Mouse (Mus musculus): ENCODE measurements around the gene Sstr2.
A peak's percentile ranks its signal among the peaks of the same experiment; 100 is the strongest.

The Sstr2 gene

DNA sequence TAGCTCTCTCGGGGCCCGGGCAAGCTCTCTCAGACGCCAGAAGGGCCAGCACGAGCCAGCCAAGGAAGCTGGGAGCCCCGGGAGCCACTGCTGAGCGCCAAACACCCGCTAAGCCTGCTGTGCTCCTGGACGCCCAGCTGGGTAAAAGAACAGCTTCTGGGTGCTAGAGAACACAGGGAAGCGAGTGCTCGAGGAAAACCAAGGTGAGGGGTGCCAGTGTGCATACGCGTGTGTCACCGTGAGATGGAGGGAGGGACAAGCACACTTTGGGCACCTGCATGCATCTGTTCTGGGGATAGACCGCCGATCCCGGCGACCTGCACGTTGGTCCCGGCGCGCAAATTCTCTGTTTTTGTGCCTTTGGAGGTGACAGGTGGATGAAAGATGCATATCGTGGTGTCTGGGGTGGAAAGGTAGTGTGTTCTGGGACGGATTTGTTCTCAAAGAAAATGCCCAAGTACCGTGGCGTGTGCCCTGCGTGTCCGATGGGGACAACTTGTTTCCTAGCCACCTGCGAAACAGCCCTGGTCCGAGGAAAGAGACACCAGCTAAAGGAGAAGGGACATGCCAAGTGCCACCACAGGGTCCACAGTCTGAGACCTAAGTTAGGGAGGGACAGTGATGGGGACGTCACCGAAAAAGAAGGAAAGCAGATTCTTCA is 408 bp downstream of the Sstr2 start:
- DNase-seq (ENCODE audit: low spot score): no peak

DNA sequence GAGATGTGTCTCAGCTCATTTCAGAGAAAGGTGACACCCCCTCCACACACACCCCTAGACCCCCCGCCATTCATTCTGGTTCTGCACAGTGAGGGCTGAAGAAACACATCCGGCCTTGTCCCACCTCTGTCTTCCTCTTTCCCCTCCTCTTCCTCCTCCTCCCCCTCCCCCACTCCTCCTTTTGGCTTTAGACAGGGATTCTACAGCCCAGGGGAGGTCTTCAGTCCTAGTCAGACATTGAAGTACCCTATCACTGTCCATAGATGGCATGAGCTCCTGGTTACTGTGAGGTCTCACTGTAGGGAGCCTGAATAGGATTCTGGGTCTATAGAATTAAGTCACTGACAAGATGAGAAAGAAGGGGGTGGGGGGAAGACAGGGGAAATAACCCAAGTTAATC is 1.9 kb downstream of the Sstr2 start:
- DNase-seq (ENCODE audit: low spot score): no peak

DNA sequence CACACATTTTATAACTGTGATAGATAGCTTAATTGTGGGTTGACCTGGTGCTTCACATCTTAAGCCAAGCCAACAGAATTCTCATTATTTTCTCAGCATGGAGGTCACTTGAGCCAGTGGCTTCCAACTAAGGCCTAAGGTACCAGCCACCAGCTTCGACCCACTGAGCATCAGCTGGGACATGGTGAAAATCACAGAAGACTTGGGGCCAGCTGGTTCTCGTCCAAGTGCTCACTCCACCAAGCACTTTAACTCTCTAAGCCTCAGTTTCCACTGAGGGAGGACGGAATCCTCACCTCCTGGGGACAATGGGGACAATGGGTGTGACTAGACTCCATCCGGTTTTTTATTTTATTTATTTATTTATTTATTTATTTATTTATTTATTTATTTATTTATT is 2.9 kb downstream of the Sstr2 start:
- DNase-seq (ENCODE audit: low spot score): no peak

DNA sequence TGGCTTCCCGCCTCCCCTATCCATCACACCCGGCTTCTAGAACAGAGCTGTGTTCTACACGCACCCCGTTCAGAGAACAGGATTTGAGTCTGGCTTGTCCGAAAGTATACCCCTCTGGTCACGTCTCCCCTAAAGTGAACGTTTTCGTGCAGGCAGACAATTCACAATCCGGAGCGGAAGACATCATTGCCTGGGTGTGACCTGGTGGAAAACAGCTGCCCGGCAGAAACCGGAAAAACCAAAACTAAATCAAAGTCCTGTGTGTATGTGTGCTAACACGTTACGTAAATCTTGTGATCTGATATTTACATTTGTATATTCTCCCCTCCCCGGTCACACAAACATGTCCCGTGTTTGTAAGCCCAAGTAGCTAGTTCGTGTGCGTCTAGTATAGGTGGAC is 6.3 kb downstream of the Sstr2 start:
- DNase-seq (ENCODE audit: low spot score): no peak

DNA sequence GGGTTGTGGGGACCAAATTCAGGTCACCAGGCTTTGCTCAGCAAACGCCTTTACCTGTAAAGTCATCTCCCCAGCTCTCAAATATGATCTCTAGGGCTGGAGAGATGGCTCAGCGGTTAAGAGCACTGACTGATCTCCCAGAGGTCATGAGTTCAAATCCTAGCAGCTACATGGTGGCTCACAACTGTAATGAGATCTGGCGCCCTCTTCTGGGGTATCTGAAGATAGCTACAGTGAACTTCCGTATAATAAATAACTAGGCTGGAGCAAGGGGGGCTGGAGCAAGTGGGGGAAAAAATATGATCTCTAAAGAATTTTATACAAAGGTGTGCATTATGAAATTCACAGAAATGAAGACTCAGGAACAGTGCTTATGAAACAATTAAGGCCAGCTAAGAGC is 8.6 kb downstream of the Sstr2 start:
- DNase-seq (ENCODE audit: low spot score): no peak

DNA sequence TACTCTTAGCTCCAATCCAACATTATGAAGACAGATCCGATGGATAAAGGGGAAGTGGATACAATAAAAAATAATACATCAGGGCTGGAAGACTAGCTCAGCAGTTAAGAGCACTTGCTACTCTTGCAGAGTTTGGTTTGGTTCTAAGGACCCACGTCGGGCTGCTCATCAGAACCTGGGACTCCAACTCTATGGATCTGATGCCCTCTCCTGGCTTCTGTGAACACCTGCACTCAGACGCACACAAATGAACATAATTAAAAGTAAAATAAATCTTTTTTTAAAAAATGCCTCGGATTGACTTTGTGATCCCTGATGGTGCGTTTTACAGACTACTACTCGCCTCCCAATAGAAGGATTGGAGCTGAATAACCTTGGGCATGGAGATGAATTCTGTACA is 11.5 kb downstream of the Sstr2 start:
- no peak for DNase-seq (ENCODE audit: low spot score)

DNA sequence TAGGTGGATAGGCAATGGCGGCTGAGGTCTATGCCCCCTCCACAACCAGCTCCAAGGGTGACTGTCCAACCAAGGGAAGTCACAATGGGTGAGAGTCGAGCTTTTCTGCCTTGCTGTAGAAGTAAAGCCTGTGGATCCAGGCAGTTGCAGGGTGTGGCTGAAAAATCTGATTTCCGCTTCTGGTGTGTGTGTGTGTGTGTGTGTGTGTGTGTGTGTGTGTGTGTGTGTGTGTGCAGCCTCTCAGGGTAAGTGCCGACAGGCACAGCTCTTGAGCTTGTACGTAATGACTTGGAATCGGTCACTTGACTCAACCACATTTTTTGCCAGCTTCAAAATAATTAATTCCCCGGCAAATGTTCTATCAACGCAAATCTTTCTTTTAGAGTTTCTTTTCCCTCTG is 12.2 kb downstream of the Sstr2 start:
- DNase-seq (ENCODE audit: low spot score): no peak

DNA sequence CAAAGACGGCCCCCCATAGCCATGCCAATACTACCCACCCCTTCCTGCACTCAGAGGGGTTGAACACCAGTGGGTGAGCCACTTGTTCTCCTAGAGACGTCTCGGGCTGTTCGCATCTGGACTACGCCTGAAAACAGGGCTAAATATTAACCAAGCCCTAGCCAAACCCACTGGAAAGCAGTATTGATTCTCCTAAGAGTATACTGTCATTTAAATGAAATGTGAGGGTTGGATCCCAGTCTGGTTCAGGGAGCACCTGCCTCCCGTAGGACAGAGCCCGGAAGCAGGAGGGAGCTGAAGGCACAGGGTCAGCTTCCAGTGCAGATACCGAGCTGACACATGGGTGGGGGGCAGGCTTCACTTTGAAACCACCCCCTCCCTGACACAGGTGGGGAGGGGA is 12.7 kb downstream of the Sstr2 start:
- no peak for DNase-seq (ENCODE audit: low spot score)

DNA sequence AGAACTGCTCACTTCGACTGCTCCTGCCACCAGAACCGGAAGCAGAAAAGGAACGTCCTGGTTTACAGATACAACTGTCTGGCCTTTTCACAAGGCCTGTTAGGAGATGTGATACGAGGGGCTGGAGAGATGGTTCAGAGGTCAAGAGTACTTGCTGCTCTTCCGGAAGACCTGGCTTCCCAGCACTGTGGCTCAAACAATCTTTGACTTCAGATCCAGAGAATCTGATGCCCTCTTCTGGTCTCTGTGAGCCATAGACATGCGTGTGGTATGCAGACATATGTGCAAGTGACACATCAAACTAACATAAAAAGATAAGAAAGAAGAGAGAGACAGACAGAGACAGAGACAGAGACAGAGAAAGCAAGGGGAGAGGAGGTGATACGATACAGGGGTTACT is 13.2 kb downstream of the Sstr2 start:
- no peak for DNase-seq (ENCODE audit: low spot score)

DNA sequence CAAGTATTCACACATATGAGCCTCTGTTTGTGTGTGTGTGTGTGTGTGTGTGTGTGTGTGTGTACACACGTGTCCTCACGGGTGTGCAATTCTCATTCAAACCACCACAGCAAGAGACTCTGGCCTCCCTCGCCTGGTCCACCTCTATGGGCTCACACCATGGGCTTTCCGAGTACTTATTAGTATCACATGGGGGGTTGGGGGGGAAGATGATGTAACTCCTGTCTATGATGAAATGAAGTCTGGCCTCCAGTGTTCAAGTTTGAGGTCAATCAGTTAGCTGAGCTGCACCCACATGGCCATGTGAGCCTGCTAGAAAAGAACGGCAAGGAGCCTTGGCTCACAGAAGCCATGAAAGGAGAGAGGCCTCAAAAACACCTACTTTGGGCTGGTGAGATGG is 14.3 kb downstream of the Sstr2 start:
- no peak for DNase-seq (ENCODE audit: low spot score)

DNA sequence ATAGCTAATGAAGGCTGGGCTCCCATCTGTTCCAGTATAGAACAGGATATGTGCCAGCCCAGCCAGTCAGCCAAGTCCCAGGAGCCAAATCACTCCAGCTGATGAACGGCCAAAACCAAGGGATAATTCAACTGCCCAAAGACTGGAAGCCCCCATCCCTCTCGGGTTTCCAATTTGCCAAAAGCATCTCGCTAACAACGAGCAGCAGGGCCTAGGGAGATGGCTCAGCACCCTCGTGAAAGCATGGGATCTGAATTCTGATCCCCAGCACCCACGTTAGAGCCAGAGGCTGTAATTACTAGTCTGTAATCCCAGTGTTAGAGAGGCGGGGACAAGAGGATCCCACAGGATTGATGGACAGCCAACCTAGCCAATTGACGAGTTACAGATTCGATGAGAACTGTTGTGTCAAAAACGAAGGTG is 15.6 kb downstream of the Sstr2 start:
- no peak for DNase-seq (ENCODE audit: low spot score)

DNA sequence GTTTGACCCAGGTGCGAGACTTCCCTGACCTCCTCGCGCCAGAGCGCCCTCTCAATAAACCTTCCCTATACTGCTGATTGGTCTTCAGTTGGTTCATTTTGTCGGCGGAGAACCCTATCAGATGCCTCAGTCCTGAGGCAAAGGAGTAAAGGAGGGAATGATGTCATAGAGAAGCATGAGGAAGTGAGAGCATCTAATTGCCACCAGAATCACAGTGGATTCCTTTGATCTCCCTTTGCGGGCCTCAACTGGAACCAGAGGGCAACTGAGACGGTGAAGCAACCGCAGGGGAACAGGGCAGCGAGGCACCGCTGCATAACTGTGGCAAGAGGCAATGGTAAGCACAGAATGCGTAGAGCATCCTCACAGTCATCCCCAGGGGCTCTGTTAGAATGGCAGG is 19.5 kb downstream of the Sstr2 start:
- DNase-seq (ENCODE audit: low spot score): no peak

DNA sequence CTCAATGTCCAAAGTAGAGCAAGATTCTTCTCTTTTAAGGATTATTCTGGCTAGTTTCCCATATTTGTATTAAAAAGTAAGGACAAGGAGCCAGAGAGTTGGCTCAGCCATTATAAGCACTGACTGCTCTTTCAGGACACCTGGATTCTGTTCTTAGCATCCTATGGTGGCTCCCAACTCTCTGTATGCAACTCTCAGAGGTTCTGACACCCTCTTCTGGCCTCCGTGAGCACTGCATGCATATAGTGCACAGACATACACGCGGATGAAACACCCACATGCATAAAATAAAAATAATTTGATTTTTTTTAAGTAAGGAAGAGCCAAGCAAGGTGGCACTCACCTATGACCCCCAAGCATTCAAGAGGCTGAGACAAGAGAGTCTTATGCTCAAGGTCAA is 26.0 kb downstream of the Sstr2 start:
- no peak for DNase-seq (ENCODE audit: low spot score)

DNA sequence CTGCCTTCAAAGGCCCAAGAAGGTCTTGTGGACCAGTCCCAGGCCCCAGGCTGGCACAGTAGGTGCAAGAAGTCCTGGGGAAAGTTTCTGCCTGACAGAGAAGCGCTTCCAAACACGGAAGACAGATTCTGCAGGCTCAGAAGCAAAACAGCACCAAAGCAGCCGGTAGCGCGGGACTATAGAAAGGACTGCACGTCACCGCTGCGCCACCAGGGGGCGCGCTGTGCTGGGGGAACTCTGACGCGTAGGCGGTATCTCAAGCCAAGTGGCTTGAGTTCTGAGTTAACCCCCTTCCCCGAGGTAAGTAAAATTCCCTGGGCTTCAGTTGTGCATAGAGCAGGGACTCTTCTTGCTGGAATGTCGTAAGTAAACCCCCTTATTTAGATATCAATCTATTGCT is 29.0 kb downstream of the Sstr2 start:
- peak; percentile 50 for DNase-seq (ENCODE audit: low spot score)

DNA sequence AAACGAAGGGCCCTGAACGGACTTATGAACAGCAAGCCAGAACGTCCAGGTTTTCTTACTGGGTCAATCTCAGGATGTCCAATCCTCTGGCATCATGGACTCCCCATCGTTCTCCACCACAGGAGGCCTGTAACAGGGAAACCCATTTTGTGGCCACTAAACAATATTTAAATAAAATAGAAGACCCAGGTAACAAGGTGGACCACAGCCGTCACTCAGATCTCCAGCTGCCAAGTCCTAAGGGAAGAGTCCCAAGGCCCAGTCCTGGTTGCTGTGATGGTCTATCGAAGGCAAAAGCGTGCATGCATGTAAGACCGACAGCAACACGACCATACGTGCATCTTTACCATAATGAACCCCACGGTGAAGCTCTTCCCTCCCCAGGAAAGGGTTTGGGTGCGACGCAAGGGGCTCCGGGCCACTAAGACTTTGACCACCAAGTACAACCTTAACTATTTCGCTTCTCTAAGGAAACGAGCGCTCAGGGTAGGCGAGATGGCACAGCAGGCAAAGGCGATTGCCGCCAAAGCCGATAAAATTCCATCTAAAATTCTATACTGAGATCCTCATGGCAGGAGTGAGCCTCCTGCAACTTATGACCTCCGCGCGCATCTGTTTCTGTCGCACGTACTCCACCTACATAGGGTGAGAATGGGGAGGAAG is 29.7 kb downstream of the Sstr2 start, which contains the start of gene Cog1:
Gene Cog1 (plus strand): TSS at position 480 of the 663 bp plus-strand sequence.
- no peak for DNase-seq (ENCODE audit: low spot score)

DNA sequence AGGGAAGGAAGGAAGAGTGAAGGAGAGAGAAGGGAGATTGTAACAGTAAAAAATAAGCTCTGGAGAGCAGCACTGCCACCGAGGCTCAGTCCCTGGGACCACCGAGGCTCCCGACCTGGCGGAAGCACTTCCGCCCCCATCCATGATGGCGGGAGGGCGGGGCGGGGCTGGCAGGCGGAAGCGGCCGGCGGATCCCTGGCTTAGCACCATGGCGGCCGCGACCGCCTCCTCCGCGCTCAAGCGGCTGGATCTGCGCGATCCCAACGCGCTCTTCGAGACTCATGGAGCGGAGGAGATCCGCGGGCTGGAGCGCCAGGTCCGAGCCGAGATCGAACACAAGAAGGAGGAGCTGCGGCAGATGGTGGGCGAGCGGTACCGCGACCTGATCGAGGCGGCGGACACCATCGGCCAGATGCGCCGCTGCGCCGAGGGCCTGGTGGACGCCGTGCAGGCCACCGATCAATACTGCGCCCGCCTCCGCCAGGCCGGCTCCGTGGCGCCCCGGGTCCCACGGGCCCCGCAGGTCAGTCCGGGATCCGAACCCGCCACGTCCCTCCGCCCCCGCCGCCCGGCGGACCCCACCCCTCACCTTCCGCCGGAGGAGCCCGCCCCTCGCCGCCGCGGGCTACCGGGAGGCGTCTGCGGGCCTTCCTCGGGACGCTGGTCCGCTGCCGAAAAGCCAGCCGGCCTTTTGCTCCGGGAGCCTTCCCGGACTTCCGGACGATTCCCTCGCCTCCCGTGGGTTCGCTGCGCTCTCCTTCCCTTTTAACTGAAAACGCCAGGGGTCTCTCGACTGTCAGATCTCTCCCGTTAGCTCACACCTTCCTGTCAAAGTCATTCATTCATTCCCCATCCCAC is 30.4 kb downstream of the Sstr2 start, which contains the start of gene Slc39a11:
Gene Slc39a11 (minus strand): TSS at position 727 of the 858 bp plus-strand sequence.
- DNase-seq (ENCODE audit: low spot score): no peak

DNA sequence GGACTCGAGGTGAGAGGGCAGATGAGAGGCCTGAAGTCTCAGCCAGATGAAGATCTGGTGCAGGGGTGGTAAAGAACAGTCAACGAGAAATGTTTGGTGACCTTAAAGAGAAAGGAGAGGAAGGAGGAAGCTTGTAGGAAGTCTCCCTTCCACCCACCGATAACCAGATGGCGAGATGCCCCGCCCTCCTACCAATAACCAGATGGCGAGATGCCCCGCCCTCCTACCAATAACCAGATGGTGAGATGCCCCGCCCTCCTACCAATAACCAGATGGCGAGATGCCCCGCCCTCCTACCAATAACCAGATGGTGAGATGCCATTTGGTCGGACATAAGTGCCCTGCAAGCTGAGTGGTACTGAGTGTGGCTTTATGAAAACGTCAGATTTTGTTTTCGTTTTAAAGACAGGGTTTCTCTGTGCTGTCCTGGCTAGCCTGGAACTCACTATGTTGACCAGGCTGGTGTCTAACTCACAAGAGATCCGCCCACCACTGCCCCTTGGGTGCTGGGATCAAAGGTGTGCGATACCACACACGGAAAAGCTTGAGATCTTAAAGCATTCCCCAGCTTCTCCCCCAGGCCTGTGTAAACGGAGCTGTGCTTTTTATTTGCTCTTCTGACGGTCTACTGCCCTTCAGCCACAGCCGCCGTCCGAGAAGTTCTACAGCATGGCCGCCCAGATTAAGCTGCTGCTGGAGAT is 32.2 kb downstream of the Sstr2 start:
- no peak for DNase-seq (ENCODE audit: low spot score)

DNA sequence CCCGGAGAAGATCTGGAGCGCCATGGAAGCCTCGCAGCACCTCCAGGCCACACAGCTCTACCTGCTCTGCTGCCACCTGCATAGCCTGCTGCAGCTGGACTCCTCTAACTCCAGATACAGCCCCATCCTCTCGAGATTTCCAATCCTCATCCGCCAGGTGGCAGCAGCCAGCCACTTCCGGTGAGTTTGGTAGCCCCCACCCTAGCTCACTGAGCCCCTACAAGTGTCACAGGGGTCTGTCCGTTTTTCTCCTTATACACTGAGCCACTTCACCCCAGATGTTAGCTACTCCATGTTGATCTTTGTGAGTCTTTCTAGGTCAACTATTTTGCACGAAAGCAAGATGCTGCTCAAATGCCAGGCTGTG is 32.7 kb downstream of the Sstr2 start:
- no peak for DNase-seq (ENCODE audit: low spot score)

DNA sequence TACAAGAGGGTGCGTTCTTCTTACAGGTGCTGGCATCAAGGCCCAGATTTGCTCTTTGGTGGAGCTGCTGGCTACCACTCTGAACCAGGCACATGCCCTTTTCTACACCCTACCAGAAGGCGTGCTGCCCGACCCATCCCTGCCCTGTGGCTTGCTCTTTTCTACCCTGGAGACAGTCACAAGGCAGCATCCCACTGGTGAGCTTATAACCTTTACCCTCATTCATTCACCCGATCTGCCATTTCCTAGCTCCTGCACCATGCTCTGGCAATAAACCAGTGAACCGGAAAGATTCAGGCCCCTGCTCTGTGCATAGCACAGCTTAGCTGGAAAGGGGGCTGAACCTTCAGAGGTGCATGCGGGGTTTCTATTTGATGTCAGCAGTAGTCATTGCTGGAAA is 33.4 kb downstream of the Sstr2 start:
- DNase-seq (ENCODE audit: low spot score): no peak

DNA sequence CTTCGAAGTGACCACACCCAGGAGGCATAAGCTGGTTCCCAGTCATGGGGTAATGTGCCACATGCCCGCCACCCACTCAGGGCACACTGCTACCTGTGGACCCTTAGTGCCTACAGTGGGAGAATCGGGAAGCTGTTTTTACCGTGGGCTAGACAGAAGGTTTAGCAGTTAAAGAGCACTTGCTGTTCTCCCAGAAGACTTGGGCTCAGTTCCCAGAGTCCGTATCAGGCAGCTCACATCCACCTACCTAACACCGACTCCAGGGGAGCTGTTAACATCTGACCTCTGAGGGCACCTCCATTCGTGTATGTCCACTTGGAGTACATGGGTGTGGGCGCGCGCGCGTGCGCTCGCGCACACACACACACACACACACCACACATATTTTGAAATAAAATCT is 35.0 kb downstream of the Sstr2 start:
- no peak for DNase-seq (ENCODE audit: low spot score)

DNA sequence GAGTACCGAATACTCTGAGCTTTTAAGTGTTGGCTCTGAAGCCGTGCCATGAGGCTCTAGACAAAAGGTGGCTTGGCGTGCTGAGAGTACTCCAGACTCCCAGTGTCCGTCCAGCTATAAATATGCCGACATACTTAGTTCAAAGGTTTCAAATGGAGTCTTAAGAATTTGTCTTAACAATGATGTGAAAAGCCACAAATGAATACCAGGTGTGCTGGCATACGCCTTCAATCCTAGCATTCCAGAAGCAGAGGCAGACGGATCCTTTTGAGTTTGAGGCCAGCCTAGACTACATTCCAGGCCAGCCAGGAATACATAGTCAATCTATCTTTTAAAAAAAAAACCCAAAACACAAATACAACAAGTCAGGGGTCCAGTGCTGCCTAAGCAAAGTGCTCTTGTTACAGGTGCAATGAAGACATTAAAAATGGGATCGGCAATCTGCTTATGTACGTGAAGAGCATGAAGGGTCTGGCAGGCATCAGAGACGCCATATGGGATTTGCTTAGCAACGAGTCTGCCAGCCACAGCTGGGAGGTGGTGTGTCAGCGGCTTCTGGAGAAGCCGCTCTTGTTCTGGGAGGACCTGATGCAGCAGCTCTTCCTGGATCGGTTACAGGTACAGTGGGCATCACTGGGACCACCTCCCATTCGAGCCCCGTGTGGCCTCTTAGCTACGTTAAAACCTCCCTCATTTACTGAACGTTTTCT is 35.6 kb downstream of the Sstr2 start:
- DNase-seq (ENCODE audit: low spot score): no peak

DNA sequence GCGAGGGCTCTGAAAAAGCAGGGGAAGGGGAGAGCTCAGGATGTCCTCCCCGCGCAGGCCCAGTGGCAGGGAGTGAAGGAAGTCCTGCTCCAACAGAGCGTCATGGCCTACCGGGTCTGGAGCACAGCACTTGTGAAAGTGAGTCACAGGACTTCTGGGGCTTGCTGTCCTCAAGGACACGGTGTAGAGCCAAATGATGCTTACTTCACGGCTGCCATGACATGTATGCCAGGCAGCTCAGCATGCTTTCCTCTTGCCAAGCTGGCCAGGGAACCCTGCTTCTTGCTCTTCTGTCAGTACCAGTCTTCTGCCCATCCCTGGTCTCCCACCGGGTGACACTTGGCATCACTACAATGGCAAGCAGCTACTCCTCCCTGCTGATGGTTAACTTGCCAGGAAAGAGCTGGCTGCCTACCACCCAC is 37.4 kb downstream of the Sstr2 start:
- DNase-seq (ENCODE audit: low spot score): no peak

All from layer of hippocampus, adult 9-10 months (tissue).